Comparison of ENCODE assay signal across 27 mouse cellular contexts in genomic region chr14:50987668-50988067, GRCm38 (mm10). TPM values are rescaled to one million over a fixed set of nuclear protein-coding genes. Genes with fewer than 3 reads are reported as not detected.
DNase-seq lines count a peak whose midpoint lies in the region; ATAC-seq lines count a peak whose summit lies in the region.
"Had no signal": no experiment of that assay in that cellular context is flagged by ENCODE, and none has a peak within 500 bp of the region (broad histone marks: within the 10 kb centered on the region; RNA-seq: fewer than 3 reads in every experiment).

No protein-coding gene starts in this region.

- peak; percentile 97 for DNase-seq in heart, adult 11 months
- DNase-seq in heart, postnatal 14 days, result no peak
- peak; percentile 33 to 44 for DNase-seq in kidney, adult 8-10 months
- no peak for DNase-seq in kidney, postnatal 10 days
- DNase-seq in adrenal gland, postnatal 14 days, result peak; percentile 43
- peak; percentile 7 for DNase-seq in adrenal gland, postnatal 25 days
- no peak for DNase-seq in frontal cortex, adult 2 months (ENCODE audit: extremely low spot score in 1 of 2, low spot score in 1 of 2)
- DNase-seq: cerebellum, postnatal 10 days; lung, adult 2 months; retina, postnatal 1 day had no signal

- ATAC-seq in CD4-positive, CD25-positive, alpha-beta regulatory T cell, adult 4 months, result no peak
- ATAC-seq: forebrain, embryonic 13.5 days had no signal

- intact Hi-C loops in heart, postnatal 14 days (cut with DNase I), result no loop called here

RNA-seq across cellular contexts. Expression of gene Rnase10, which starts 19.9 kb away (rescaled TPM):
- under 1 TPM in 1 of 2 experiments, not detected in 1; 0.22 TPM for total RNA-seq in heart, postnatal 14 days (2021)
- total RNA-seq in adrenal gland, postnatal 14 days (2021), result 0.33 TPM in 1 of 2 replicates, not detected in the other
- total RNA-seq in adrenal gland, postnatal 25 days (2021), result 0.55 TPM in 1 of 2 replicates, not detected in the other
- polyA plus RNA-seq in CD4-positive, CD25-positive, alpha-beta regulatory T cell, adult 4 months (2017; shearing (Covaris generic)), result not detected
- 0.16 TPM in 1 of 2 replicates, not detected in the other for polyA plus RNA-seq in frontal cortex, adult 2 months (2012; rRNA removed)
- total RNA-seq: layer of hippocampus, postnatal 25 days; monocyte, adult 5-6 weeks had no signal
- polyA plus RNA-seq: embryonic facial prominence, embryonic 12.5 days; erythroblast, embryonic 14.5 days; forebrain, embryonic 13.5 days; hindbrain, embryonic 11.5 days; midbrain, embryonic 12.5 days; neural tube, embryonic 11.5 days; thymus, postnatal 0 days had no signal

RNA-seq across cellular contexts. Expression of gene Pnp2, which starts 31.9 kb away (rescaled TPM):
- 1 to 10 TPM in 1 of 2 experiments, under 1 TPM in 1; 0.39 to 1.2 TPM for total RNA-seq in heart, postnatal 14 days (2021)
- 2.6 and 3.1 TPM in 2 replicates for total RNA-seq in adrenal gland, postnatal 14 days (2021)
- total RNA-seq in adrenal gland, postnatal 25 days (2021), result 3.6 and 4.1 TPM in 2 replicates
- polyA plus RNA-seq in CD4-positive, CD25-positive, alpha-beta regulatory T cell, adult 4 months (2017; shearing (Covaris generic)), result 1 to 10 TPM; 1.1 to 1.2 TPM
- polyA plus RNA-seq in frontal cortex, adult 2 months (2012; rRNA removed), result 1.3 and 1.7 TPM in 2 replicates
- polyA plus RNA-seq: erythroblast, embryonic 14.5 days; forebrain, embryonic 13.5 days had no signal

RNA-seq across cellular contexts. Expression of gene Gm49342, which starts 43.4 kb away (rescaled TPM):
- 10 to 100 TPM; 11.1 to 13.0 TPM for total RNA-seq in heart, postnatal 14 days (2021)
- 51.4 and 57.2 TPM in 2 replicates for total RNA-seq in adrenal gland, postnatal 14 days (2021)
- total RNA-seq in adrenal gland, postnatal 25 days (2021), result 23.0 and 43.4 TPM in 2 replicates
- polyA plus RNA-seq in CD4-positive, CD25-positive, alpha-beta regulatory T cell, adult 4 months (2017; shearing (Covaris generic)), result 1 to 10 TPM; 3.4 to 9.3 TPM
- 25.7 and 37.9 TPM in 2 replicates for polyA plus RNA-seq in frontal cortex, adult 2 months (2012; rRNA removed)
- polyA plus RNA-seq: embryonic facial prominence, embryonic 12.5 days; erythroblast, embryonic 14.5 days; forebrain, embryonic 13.5 days; heart, postnatal 0 days; hindbrain, embryonic 11.5 days; midbrain, embryonic 12.5 days; neural tube, embryonic 11.5 days; stomach, embryonic 16.5 days; thymus, postnatal 0 days had no signal

RNA-seq across cellular contexts. Expression of gene Rnase9, which starts 54.0 kb away (rescaled TPM):
- total RNA-seq in heart, postnatal 14 days (2021), result not detected
- not detected in 2 replicates for total RNA-seq in adrenal gland, postnatal 14 days (2021)
- total RNA-seq in adrenal gland, postnatal 25 days (2021), result not detected in 2 replicates
- not detected for polyA plus RNA-seq in CD4-positive, CD25-positive, alpha-beta regulatory T cell, adult 4 months (2017; shearing (Covaris generic))
- not detected in 2 replicates for polyA plus RNA-seq in frontal cortex, adult 2 months (2012; rRNA removed)
- total RNA-seq: heart, adult 18-20 months; layer of hippocampus, postnatal 25 days; left cerebral cortex, postnatal 14 days; megakaryocyte progenitor cell, adult 5-6 weeks; monocyte, adult 5-6 weeks had no signal
- polyA plus RNA-seq: embryonic facial prominence, embryonic 12.5 days; erythroblast, embryonic 14.5 days; forebrain, embryonic 13.5 days; heart, postnatal 0 days; hindbrain, embryonic 11.5 days; limb, embryonic 14.5 days; lung, adult 2 months; midbrain, embryonic 12.5 days; neural tube, embryonic 11.5 days; stomach, embryonic 16.5 days; thymus, postnatal 0 days; urinary bladder, adult 2 months had no signal

RNA-seq across cellular contexts. Expression of gene Pnp, which starts 56.8 kb away (rescaled TPM):
- 10 to 100 TPM; 15.6 to 17.3 TPM for total RNA-seq in heart, postnatal 14 days (2021)
- 55.0 and 61.3 TPM in 2 replicates for total RNA-seq in adrenal gland, postnatal 14 days (2021)
- total RNA-seq in adrenal gland, postnatal 25 days (2021), result 47.6 and 55.1 TPM in 2 replicates
- 10 to 100 TPM; 61.1 to 62.9 TPM for polyA plus RNA-seq in CD4-positive, CD25-positive, alpha-beta regulatory T cell, adult 4 months (2017; shearing (Covaris generic))
- 27.2 and 30.1 TPM in 2 replicates for polyA plus RNA-seq in frontal cortex, adult 2 months (2012; rRNA removed)

Comparison
In these comparisons a context has a peak if more than half of its experiments do, and no peak if none do; other contexts are left out.
1. DNase-seq: peak in heart, adult 11 months (single experiment), kidney, adult 8-10 months (2 of 2), adrenal gland, postnatal 14 days (single experiment) and adrenal gland, postnatal 25 days (single experiment); none in heart, postnatal 14 days (0 of 2), kidney, postnatal 10 days (single experiment) and frontal cortex, adult 2 months (0 of 2).